Mouse (Mus musculus) heart, postnatal 10 days (tissue): Measurements from ENCODE around the gene Nek8. TPM values are rescaled to one million over a fixed set of nuclear protein-coding genes. Genes with fewer than 3 reads are reported as not detected.

Experiments used
- DNase-seq, 2 experiments: peaks; one replicate each; pipeline ENCODE4 v3.0.0; 2021
- intact Hi-C: fragments of 180-260 bp; cut with DNase I; formaldehyde crosslinking; loops from one replicate; pipeline ENCODE4 v1.15.1; 2025
- total RNA-seq, 2 experiments: library from RNA; stranded (reverse); gene quantifications; 2 replicates each; pipeline ENCODE4 v1.2.3; 2021

Gene Nek8
- total RNA-seq, 2 experiments from 2014 or later = 4.5 to 5.4 TPM

- DNase-seq = no peak
- intact Hi-C loops = no loop called here
Observed at GRCm38 (mm10) chr11:78168541-78169468, 7.7 kb downstream of the Nek8 start.

- DNase-seq = no peak
- intact Hi-C loops = no loop called here
Observed at GRCm38 (mm10) chr11:78167257-78167959, 9.1 kb downstream of the Nek8 start.

GRCm38 (mm10) chr11:78166640-78167039 is 9.8 kb downstream of the Nek8 start:
- intact Hi-C loops = no loop called here
- DNase-seq = no peak

DNA sequence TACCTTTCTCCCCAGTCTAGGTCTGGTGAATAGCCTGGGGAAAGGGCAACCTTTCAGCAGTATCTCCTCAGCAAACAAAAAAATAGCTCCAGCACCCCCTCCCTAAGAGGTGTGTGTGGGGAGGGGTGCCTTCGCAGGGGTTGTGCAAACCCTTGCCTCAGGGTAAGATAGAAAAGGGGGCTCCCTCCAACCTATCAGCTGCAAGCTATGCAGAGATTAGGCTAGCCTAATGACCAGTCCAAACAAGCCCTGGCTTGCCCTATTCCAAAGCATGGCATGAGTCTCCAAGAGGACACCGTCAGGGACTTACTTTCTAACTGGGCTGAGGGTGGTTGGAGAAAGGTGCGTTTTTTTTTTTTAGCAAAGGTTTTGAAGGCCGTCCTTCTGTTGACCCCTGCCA is 10.3 kb downstream of the Nek8 start:
- intact Hi-C loops = no loop called here
- DNase-seq = no peak

DNA sequence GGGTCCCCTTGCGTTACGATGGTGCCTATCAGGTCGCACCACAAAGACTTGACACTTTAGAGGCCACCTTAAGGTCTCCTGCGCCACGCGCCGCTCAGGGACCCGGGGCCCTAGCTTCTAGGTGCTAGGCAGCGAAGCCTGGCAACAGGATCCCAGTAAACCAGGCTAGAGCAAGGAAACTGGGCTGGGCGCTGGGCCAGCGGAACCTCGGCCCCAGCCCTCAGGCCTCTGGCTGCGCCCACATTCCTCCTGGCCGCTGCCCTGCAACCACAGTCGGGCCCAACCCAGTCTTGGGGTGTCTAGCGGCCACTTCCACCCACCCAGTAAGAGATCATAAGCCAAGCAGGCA is 10.7 kb downstream of the Nek8 start:
- DNase-seq = no peak
- intact Hi-C loops = no loop called here

GRCm38 (mm10) chr11:78164924-78165760 is 11.3 kb downstream of the Nek8 start, which contains the start of gene Traf4:
Traf4 (minus strand) TSS chr11:78165589.
- intact Hi-C loops = no loop called here
- DNase-seq = peak; percentile 88 to 89

- DNase-seq = no peak
- intact Hi-C loops = no loop called here
Observed at GRCm38 (mm10) chr11:78164604-78164923, 11.9 kb downstream of the Nek8 start.

- peak; percentile 85 to 86 for DNase-seq
- intact Hi-C loops = no loop called here
Observed at GRCm38 (mm10) chr11:78163681-78164603, 12.5 kb downstream of the Nek8 start.

DNA sequence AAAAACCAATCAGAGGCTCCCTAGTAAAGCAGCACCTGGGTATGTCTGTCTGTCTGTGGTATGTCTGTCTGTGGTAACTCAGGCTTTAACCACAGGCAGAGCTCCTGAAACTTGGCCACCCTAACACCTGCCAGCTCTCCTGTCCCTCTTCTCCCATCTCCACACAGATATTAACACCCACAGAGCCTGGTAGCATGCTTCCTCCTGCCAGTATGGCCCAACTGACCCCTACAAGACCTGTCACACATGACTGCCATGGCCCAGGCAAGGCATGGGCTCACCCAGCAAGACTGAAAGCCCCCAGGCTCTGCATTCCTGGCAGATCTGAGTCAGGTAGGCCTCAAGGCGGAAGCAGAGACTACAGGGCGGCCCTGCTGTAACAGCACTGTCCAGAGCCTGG is 13.4 kb downstream of the Nek8 start:
- DNase-seq = no peak
- intact Hi-C loops = no loop called here

GRCm38 (mm10) chr11:78162504-78162903 is 14.0 kb downstream of the Nek8 start:
- intact Hi-C loops = no loop called here
- peak in 1 of 2 experiments; percentile 44 for DNase-seq

DNA sequence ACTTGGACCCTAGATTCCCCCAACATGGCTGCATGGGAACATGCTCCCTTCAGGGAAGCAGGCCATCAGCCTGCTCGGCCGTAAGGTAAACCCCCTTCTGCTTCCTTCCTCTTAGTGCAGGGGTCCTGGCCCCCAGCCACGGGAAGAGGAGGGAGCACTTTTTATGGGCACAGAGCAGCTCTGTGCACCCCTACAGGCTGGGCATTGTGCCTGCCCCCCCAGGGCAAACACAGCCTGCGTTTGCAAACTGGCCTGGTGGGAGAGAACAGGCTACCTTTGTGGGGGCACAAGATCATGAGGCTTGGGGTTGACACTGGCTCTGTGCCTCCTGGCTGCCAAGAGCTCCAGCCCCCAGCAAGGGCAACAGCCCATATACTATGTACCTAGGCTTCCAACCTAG is 14.5 kb downstream of the Nek8 start:
- intact Hi-C loops = no loop called here
- DNase-seq = no peak

DNA sequence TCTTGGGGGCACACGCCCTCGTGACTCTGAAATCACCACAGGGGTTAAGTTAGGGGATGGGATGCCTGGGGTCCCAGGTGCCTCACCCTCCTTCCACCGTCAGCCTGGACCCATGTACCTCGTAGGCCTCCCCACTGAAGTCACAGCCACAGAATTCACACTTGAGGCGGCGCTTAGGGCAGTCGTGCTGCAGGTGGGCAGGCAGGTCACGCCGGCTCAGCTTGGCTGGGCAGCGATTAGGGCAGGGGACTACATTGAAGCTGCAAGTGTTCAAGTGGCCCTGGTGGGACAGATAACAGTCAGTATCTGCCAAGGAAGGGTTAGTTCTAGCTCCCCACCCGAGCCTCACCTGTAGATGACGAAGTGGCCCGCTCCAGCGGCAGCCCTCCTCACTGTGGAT is 15.3 kb downstream of the Nek8 start:
- no peak for DNase-seq
- intact Hi-C loops = no loop called here

DNA sequence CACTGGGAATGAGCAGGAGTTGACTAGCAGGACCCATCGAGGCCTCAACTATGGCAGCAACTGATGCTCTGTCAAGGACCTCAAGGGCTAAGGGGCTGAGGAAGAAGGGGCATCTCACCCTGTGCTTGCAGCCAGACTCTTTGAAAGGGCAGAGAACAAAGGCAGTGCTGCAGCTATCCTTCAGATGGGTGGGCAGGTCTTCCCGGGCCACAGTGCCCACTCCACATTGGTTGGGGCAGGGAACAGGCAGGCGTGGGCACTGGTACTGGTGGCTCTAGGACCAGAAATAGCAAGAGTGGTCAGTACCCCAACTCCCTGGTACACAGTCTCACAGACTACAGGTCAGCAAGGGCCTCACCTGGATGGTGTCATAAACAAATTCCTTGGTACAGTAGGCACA is 15.8 kb downstream of the Nek8 start:
- no peak for DNase-seq
- intact Hi-C loops = no loop called here

- intact Hi-C loops = no loop called here
- DNase-seq = no peak
Observed at GRCm38 (mm10) chr11:78160171-78160570, 16.3 kb downstream of the Nek8 start.

- intact Hi-C loops = loop anchor here (1.0 kb wide), 1 partner anchor 18 kb away; no protein-coding TSS in a partner anchor
- no peak for DNase-seq
Observed at GRCm38 (mm10) chr11:78159557-78159956, 16.9 kb downstream of the Nek8 start.

DNA sequence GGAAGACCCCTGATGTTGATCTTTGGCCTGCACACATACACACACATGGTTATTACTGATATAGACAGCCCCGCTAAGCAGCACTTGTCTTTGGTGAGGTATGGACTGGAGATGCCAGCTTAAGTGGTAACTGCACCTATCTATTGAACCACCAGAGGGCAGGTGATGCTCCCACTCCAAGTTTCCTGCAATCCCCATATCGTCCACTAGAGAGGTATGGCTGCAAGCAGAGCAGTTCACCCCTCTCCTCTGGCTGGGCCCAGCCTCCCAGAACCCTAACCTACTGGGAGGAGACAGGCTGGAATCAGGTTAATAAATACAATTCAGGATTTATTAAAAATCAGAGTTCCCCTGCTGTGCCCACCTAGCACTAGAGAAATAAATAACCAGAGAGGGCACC is 17.4 kb downstream of the Nek8 start:
- peak; percentile 88 to 92 for DNase-seq
- intact Hi-C loops = loop anchor here (1.0 kb wide), 1 partner anchor 18 kb away; no protein-coding TSS in a partner anchor

DNA sequence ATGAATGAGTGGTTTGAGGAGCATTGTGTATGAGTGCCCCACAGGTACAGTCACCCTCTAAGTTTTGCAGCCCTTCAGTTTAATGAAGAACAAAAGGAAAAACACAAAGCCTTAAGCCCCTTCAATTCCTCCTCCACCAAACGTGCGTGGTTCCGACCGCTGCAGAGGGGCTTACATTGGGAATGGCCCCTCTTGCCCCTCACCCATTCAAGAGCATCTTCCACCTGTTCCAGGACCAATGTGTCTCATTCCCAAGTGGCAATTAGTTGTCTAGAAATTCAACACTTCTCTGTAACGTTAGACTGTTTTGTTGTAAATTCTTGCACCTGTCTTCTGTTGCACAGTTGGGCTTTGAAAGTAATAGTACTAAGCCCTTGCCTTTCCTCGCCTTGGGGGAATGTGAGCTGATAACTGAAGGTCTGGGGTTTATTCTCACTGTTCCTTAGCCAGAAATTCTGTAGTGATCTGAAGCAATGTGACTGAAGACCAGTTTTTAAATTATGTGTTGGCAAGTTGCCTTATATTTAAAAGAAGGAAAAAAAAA is 20.2 kb downstream of the Nek8 start:
- intact Hi-C loops = no loop called here
- no peak for DNase-seq

- intact Hi-C loops = no loop called here
Observed at GRCm38 (mm10) chr11:78155674-78156073, 20.8 kb downstream of the Nek8 start.

DNA sequence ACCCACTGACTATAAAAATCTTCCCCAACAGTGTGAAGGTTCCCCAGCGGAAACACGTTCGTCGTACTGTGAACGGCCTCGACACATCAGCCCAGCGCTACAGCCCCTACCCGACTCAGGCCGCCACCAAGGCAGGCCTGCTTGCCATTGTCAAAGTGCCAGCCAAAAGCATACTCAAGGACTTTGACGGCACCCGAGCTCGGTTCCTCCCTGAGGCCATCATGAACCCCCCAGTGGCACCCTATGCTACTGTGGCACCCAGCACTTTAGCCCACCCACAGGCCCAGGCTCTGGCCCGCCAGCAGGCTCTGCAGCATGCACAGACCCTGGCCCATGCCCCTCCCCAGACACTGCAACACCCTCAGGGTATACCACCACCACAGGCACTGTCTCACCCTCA is 22.7 kb downstream of the Nek8 start:
- no peak for DNase-seq
- intact Hi-C loops = no loop called here

More at GRCm38 (mm10) chr11:78155674-78156073, 20.8 kb downstream of the Nek8 start:
- DNase-seq = no peak
